Mouse (Mus musculus) bone marrow, adult 2 months (tissue): ENCODE measurements around the gene Hoxa10. TPM values are rescaled to one million over a fixed set of nuclear protein-coding genes. Genes with fewer than 3 reads are reported as not detected.

Experiments
- H3K27ac ChIP-seq: fragments of 200-500 bp; 2 replicates; pipeline ENCODE4 v1.5.1; 2012; ENCODE audit warnings: low read depth, mild to moderate bottlenecking, control low read depth, inconsistent platforms, low read length; ENCODE audit not compliant: control insufficient read depth, poor library complexity, insufficient read depth
- H3K4me1 ChIP-seq: fragments of 200-500 bp; 2 replicates; pipeline ENCODE4 v1.6.1; 2011; ENCODE audit warnings: low read length; ENCODE audit not compliant: control insufficient read depth, insufficient read depth
- H3K4me3 ChIP-seq: fragments of 200-500 bp; replicated peaks from 2 replicates; pipeline ENCODE3; 2011; ENCODE audit warnings: mild to moderate bottlenecking, low read depth, low read length, control low read depth; ENCODE audit not compliant: control insufficient read depth
- CTCF ChIP-seq: fragments of 200-500 bp; IDR thresholded peaks from 2 replicates; pipeline ENCODE4 v1.5.1; 2011; ENCODE audit warnings: low read length, control low read depth; ENCODE audit not compliant: control insufficient read depth, insufficient read depth
- POLR2A ChIP-seq: fragments of 200-500 bp; IDR thresholded peaks from 2 replicates; pipeline ENCODE4 v1.6.1; 2011; ENCODE audit warnings: low read depth, mild to moderate bottlenecking, control low read depth, low read length, borderline replicate concordance; ENCODE audit not compliant: control insufficient read depth
- WGBS: fragments of 180-500 bp; shearing (Covaris S2); methylation state at CpG from one replicate; pipeline ENCODE4 v1.1.7; 2018; 5-methylcytosine and 5-hydroxymethylcytosine counted together
- polyA plus RNA-seq: library from polyadenylated mRNA; stranded (reverse); fragments of >200 nt; gene quantifications from 2 replicates; pipeline ENCODE4 v1.2.4, GENCODE M21; 2011; ENCODE audit warnings: low replicate concordance; ENCODE audit not compliant: missing spikeins, insufficient read depth, insufficient read length

Hoxa10 gene
- polyA plus RNA-seq, 1 experiment: 1.6 TPM

DNA sequence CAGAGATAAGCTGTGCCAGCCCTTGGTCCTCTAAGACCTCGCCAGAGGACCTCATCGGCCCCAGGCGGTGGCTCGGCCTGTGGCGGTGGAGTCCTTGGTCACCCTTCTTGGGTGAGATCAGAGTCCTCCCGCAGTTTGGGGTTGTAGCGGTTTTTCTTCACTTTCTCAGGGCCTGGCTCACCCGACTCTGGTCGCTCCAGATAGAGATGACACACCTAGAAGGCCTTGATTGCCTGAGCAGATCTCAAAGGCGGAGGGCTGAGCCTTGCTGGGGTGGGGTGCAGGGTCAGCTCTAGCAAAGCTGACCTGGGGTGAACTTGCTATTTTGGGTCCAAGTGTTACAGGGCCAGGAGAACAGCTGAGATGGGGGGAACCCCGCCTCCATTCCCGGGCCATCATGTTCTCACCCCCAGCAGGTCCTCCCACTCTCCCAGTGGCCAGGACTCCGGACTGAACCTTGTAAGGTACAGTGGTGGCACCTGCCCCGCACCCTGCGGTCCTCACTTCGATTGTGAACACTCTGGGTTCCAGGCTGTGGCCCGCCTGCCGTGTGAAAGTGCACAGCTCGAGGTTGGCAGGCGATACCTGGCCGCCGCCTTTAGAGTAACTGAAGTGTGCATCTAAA lies 33.1 kb upstream of the Hoxa10 start:
- 13% methylated on average over 22 of the region's 22 CpGs for WGBS
- TF ChIP-seq POLR2A (no peak), CTCF (no peak)
- Histone ChIP-seq H3K27ac (no peak overlapping the region), H3K4me3 (no peak overlapping the region), H3K4me1 (no peaks in the 10 kb centered on the region)

DNA sequence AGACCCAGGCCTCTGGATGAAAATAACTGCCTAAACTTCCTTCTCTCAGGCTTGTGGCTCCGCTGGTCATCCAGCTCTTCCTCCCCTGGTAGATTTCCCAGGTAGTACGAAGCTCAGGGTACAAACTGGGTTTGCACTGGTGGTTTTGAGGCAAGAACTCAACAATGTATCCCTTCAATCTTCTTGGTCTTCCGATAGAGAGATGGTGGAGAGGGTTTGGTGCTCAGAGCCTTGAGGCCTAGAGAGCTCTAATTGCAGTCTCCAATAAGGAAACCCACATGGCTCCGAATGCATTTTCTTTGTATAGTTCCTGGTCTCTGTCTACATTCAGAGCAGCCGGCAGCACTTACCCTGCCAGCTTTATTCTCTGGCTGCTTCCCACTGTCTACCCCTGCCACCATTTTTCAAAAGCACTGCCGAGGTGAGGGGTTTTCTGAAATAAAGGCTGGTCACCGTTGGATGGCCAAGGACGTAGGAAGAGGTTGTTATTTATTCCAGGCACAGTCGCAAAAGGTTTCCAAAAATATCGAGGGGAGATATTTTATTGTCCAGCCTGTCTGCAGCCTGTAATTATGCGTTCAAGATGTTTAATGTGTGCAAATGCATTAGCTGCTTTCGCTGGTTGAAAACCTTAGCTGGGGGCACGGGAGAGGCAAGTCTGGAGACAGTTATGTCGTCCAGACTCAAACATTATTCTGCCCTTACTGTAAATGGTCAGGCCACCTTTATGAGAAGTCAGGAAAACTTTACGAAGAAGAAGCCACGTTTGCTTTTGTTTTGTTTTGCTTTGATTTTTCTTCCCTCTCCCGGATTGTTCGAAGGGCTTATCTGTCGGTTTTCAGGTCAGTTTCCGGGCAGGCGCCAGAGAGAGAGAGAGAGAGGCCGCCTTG lies 32.4 kb upstream of the Hoxa10 start:
- no peak for TF ChIP-seq CTCF
- no peak for TF ChIP-seq POLR2A
- 31% methylated on average over 22 of the region's 22 CpGs for WGBS
- no peaks in the 10 kb centered on the region for H3K4me1 ChIP-seq

DNA sequence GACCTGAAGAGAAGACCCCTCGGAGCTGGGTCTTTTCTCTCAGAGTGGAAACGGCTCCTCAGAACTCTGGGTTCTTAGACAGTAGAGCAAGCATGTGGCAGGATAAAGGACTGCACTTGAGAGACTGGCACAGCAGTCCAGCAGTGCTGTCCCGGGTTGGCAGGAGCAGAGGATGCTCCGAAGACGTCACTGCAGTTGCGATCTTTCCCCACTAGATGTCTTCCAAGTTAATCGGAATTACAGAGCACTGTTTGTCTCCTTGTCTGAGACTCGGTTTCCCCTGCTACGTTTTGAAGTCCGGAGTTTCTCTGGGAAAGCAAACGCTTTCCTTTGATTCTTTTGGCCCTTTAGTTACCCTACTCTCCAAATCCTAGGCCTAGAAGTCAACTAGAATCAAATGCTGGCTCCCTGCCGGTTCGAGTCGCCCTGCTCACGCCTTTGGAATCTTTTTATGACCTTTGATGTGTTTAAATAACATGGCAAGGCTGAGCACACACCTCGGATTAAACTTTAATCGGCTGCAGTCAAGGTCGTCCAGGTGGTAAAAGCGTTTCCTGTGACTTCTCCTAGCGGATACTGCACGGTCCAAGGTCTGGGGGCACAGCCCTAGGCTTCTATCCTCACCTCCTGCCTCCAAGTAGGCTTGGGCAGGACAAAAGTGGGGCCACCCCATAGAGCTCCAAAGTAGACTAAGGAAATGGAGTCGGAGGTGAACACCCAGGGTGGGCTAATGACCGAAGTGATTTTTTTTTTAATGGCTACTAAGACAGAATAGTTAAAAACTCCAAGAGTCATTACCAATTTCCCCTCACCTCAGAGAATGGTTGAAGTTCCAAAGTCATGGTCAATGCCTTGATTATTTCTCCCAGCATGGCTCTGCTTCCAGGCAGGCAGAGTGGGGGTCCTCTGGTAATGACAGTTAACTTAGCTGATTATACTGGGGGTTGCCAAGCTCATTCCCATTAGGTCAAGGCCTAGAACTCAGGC lies 30.1 kb upstream of the Hoxa10 start:
- TF ChIP-seq CTCF: peak; percentile 32; the same call in 1 of the 2 replicates
- no peak for TF ChIP-seq POLR2A
- no peak overlapping the region for H3K4me3 ChIP-seq
- 20% methylated on average over 23 of the region's 23 CpGs for whole genome bisulfite sequencing

More for the DNA sequence above, 32.4 kb upstream of the Hoxa10 start:
- Histone ChIP-seq H3K27ac (no peak overlapping the region), H3K4me3 (no peak overlapping the region)

DNA sequence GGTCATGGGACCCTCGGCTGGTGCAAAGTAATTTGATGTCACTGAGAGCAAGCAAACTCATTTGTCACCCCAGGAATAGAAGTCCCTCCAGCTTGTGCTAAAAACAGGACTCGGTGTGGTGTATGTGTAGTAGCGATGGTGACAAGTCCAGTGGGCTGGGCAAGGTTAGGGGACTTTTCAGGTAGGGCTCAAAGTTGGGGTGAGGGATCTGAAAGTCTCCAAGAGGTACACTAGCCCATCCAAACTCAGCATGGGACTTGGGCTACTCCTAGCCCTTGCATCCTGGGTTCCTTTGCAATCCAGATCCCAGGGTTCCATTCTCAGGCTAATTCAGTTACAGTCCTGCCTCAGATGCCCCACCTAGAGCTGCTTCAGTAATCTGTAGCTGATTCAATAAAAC lies 28.1 kb upstream of the Hoxa10 start:
- no peak overlapping the region for H3K27ac ChIP-seq
- 18% methylated on average over 3 of the region's 3 CpGs for WGBS
- H3K4me3 ChIP-seq: no peak overlapping the region
- TF ChIP-seq CTCF (no peak), POLR2A (no peak)
- no peaks in the 10 kb centered on the region for H3K4me1 ChIP-seq

More for the DNA sequence above, 30.1 kb upstream of the Hoxa10 start:
- no peaks in the 10 kb centered on the region for H3K4me1 ChIP-seq
- no peak overlapping the region for H3K27ac ChIP-seq

DNA sequence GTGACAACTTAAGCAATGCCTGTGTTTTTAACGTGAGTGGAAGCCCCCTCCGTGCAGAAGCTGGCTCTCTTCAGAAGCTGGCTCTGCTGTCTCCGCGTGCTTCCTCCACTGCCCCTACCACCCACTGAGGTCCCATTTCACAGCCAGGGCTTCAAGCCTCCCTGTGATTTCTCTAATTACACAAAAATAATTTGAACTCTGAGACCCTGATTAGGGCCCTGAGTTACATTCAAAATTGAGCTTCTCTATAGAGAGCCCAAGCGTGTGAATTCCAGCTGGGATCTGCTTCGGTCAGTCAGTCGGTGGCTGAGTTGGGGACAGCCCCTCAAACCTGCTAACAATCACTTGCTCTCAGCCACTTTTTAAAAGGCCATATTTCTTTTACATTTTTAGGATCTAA lies 27.7 kb upstream of the Hoxa10 start:
- TF ChIP-seq POLR2A (no peak), CTCF (no peak)
- no peak overlapping the region for H3K27ac ChIP-seq
- 32% methylated on average over 7 of the region's 7 CpGs for WGBS
- H3K4me3 ChIP-seq: no peak overlapping the region
- H3K4me1 ChIP-seq: no peaks in the 10 kb centered on the region

DNA sequence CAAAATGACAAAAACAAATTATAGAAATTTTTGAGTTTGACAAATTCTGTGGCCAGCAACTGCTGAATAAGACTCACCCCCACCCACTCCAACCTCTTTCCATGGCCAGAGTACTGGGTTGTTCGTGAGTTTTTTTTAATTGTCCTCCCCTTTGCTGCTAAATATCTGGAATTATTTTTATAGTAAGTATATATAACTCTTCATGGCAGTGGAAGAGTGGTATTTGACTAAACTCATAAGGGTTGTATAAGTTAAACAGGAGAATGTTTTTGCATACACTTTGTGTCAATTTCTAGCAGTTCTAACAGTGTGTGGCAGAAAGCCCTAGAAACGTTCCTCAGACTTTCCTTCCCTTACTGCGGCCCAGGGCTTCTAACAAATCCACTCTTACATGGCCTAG lies 27.0 kb upstream of the Hoxa10 start:
- TF ChIP-seq POLR2A: no peak
- no peak for TF ChIP-seq CTCF
- H3K4me1 ChIP-seq: no peaks in the 10 kb centered on the region
- WGBS: 24% methylated on average over 3 of the region's 3 CpGs

DNA sequence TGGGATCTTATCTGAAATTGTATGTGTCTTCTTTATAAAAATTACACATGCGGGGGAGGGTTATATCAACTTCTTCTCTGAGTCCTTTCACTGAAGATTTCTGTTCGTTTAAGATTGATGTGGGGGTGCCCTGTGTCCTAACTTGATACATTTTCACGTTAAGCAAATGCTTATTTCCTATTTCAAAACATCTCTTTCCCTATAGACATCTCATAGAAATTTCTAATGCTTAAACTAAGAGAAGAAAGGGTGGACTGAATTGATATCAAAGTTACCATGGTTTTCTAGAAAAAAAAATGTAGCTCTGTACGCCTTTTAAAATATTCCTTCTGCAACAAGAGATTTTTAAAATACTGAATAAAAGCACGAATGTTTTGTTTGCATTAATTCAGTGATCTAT lies 26.6 kb upstream of the Hoxa10 start:
- WGBS: 26% methylated on average over 5 of the region's 5 CpGs
- Histone ChIP-seq H3K4me1 (no peaks in the 10 kb centered on the region), H3K27ac (no peak overlapping the region), H3K4me3 (no peak overlapping the region)
- no peak for TF ChIP-seq POLR2A
- TF ChIP-seq CTCF: no peak

More for the DNA sequence above, 27.0 kb upstream of the Hoxa10 start:
- Histone ChIP-seq H3K27ac (no peak overlapping the region), H3K4me3 (no peak overlapping the region)

DNA sequence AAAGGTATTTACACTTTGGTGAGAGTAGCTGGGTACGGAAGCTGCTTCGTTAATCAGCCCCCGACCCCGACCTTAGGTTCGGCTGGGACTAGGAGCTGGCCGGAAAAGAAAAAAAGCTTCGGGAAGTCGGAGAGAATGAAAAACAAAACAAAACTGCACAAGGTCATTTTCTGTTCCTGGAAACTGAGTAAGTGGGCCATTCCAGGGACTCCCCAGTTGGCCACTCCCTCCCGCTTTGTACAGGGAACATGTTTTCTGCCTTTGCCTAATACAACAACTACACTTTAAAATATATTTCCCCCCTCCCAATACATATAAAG lies 26.0 kb upstream of the Hoxa10 start:
- H3K4me3 ChIP-seq: no peak overlapping the region
- no peak overlapping the region for H3K27ac ChIP-seq
- TF ChIP-seq POLR2A (no peak), CTCF (no peak)
- 8% methylated on average over 9 of the region's 9 CpGs for WGBS
- no peaks in the 10 kb centered on the region for H3K4me1 ChIP-seq
